Mouse (Mus musculus) lung, embryonic 15.5 days (tissue): ENCODE measurements at regions not wholly inside any gene's neighbourhood (a gene's known extent, or its start where the extent isn't known, plus 50 kb on each side); places are given as distances from the start of the nearest gene placed in this dataset.

Experiments used
- ATAC-seq: fragments of 200-750 bp; cut with Nextera tagmentation; 2 replicates; pipeline ENCODE4 v1.8.0; 2017; ENCODE audit warnings: moderate number of reproducible peaks, borderline replicate concordance; ENCODE audit not compliant: low FRiP score, low TSS enrichment; ENCODE audit errors: extremely low read depth
- H3K27ac ChIP-seq: fragments of 300-500 bp; sonication (generic); 2 replicates; pipeline ENCODE4 v1.5.1; 2015; ENCODE audit warnings: moderate library complexity, mild to moderate bottlenecking, inconsistent platforms
- H3K27me3 ChIP-seq: fragments of 300-500 bp; sonication (generic); 2 replicates; pipeline ENCODE4 v1.6.1; 2015; ENCODE audit warnings: inconsistent platforms
- H3K36me3 ChIP-seq: fragments of 300-500 bp; sonication (generic); 2 replicates; pipeline ENCODE4 v1.6.1; 2015; ENCODE audit warnings: inconsistent platforms
- H3K4me1 ChIP-seq: fragments of 300-500 bp; sonication (generic); 2 replicates; pipeline ENCODE4 v1.6.1; 2015; ENCODE audit warnings: inconsistent platforms
- H3K4me2 ChIP-seq: fragments of 300-500 bp; sonication (generic); 2 replicates; pipeline ENCODE4 v1.6.1; 2015; ENCODE audit warnings: inconsistent platforms, mild to moderate bottlenecking, moderate library complexity
- H3K4me3 ChIP-seq: fragments of 300-500 bp; sonication (generic); 2 replicates; pipeline ENCODE4 v1.5.1; 2015; ENCODE audit warnings: mild to moderate bottlenecking, inconsistent platforms
- H3K9ac ChIP-seq: fragments of 300-500 bp; sonication (generic); 2 replicates; pipeline ENCODE4 v1.6.1; 2015; ENCODE audit warnings: inconsistent platforms
- H3K9me3 ChIP-seq: fragments of 300-500 bp; sonication (generic); 2 replicates; pipeline ENCODE4 v1.6.1; 2016; ENCODE audit warnings: inconsistent platforms
- WGBS: fragments of 180-500 bp; shearing (Covaris S2); methylation state at CpG from one replicate; pipeline ENCODE4 v1.1.7; 2015; 5-methylcytosine and 5-hydroxymethylcytosine counted together

- Histone ChIP-seq H3K4me1 (no peaks in the 10 kb centered on the region), H3K4me2 (no peak overlapping the region), H3K4me3 (no peak overlapping the region), H3K9me3 (no peaks in the 10 kb centered on the region), H3K9ac (no peak overlapping the region), H3K27ac (no peak overlapping the region), H3K27me3 (no peaks in the 10 kb centered on the region), H3K36me3 (no peaks in the 10 kb centered on the region)
- no peak for ATAC-seq
- WGBS: 69% methylated on average over 2 of the region's 2 CpGs
Observed at GRCm38 (mm10) chr8:44343401-44343800, 591.8 kb upstream of the Fat1 start.

- no peaks in the 10 kb centered on the region for H3K36me3 ChIP-seq
- no peak overlapping the region for H3K27ac ChIP-seq
- no peaks in the 10 kb centered on the region for H3K4me1 ChIP-seq
- no peak overlapping the region for H3K9ac ChIP-seq
- no peak for ATAC-seq
- H3K27me3 ChIP-seq: no peaks in the 10 kb centered on the region
- WGBS: 38% methylated on average over 2 of the region's 2 CpGs
- no peak overlapping the region for H3K4me3 ChIP-seq
- H3K9me3 ChIP-seq: no peaks in the 10 kb centered on the region
- no peak overlapping the region for H3K4me2 ChIP-seq
Observed at GRCm38 (mm10) chr8:44343924-44344323, 591.3 kb upstream of the Fat1 start.

- Histone ChIP-seq H3K9me3 (no peaks in the 10 kb centered on the region), H3K4me1 (no peaks in the 10 kb centered on the region), H3K27me3 (no peaks in the 10 kb centered on the region), H3K9ac (no peak overlapping the region), H3K4me2 (no peak overlapping the region), H3K4me3 (no peak overlapping the region), H3K36me3 (no peaks in the 10 kb centered on the region), H3K27ac (no peak overlapping the region)
- no peak for ATAC-seq
- 41% methylated on average over 1 of the region's 1 CpGs for WGBS
Observed at GRCm38 (mm10) chr8:44347412-44347811, 587.8 kb upstream of the Fat1 start.

GRCm38 (mm10) chr8:44373987-44374386, 561.3 kb upstream of the Fat1 start:
- Histone ChIP-seq H3K4me2 (no peak overlapping the region), H3K27ac (no peak overlapping the region), H3K27me3 (no peaks in the 10 kb centered on the region), H3K9me3 (no peaks in the 10 kb centered on the region), H3K9ac (no peak overlapping the region), H3K4me1 (no peaks in the 10 kb centered on the region), H3K4me3 (no peak overlapping the region), H3K36me3 (no peaks in the 10 kb centered on the region)
- WGBS: 50% methylated on average over 6 of the region's 6 CpGs
- no peak for ATAC-seq

- no peak overlapping the region for H3K27ac ChIP-seq
- H3K4me2 ChIP-seq: no peak overlapping the region
- H3K9me3 ChIP-seq: no peaks in the 10 kb centered on the region
- no peaks in the 10 kb centered on the region for H3K4me1 ChIP-seq
- no peaks in the 10 kb centered on the region for H3K36me3 ChIP-seq
- WGBS: 42% methylated on average over 3 of the region's 3 CpGs
- no peak overlapping the region for H3K9ac ChIP-seq
- no peak overlapping the region for H3K4me3 ChIP-seq
- no peaks in the 10 kb centered on the region for H3K27me3 ChIP-seq
- ATAC-seq: no peak
Observed at GRCm38 (mm10) chr8:44377731-44378130, 557.5 kb upstream of the Fat1 start.

- no peaks in the 10 kb centered on the region for H3K36me3 ChIP-seq
- 91% methylated on average over 6 of the region's 6 CpGs for WGBS
- H3K9ac ChIP-seq: no peak overlapping the region
- no peak for ATAC-seq
- H3K4me2 ChIP-seq: no peak overlapping the region
- no peak overlapping the region for H3K27ac ChIP-seq
- H3K4me3 ChIP-seq: no peak overlapping the region
- H3K27me3 ChIP-seq: no peaks in the 10 kb centered on the region
- no peaks in the 10 kb centered on the region for H3K9me3 ChIP-seq
- no peaks in the 10 kb centered on the region for H3K4me1 ChIP-seq
Observed at GRCm38 (mm10) chr8:44408462-44408861, 526.8 kb upstream of the Fat1 start.

GRCm38 (mm10) chr8:44410261-44410660, 525.0 kb upstream of the Fat1 start:
- H3K4me2 ChIP-seq: no peak overlapping the region
- H3K4me3 ChIP-seq: no peak overlapping the region
- no peaks in the 10 kb centered on the region for H3K4me1 ChIP-seq
- ATAC-seq: no peak
- H3K36me3 ChIP-seq: no peaks in the 10 kb centered on the region
- no peak overlapping the region for H3K9ac ChIP-seq
- 89% methylated on average over 3 of the region's 3 CpGs for WGBS
- H3K27me3 ChIP-seq: no peaks in the 10 kb centered on the region
- no peaks in the 10 kb centered on the region for H3K9me3 ChIP-seq
- H3K27ac ChIP-seq: no peak overlapping the region

GRCm38 (mm10) chr8:44418003-44418402, 517.2 kb upstream of the Fat1 start:
- H3K36me3 ChIP-seq: no peaks in the 10 kb centered on the region
- 86% methylated on average over 8 of the region's 8 CpGs for WGBS
- no peaks in the 10 kb centered on the region for H3K4me1 ChIP-seq
- no peaks in the 10 kb centered on the region for H3K9me3 ChIP-seq
- ATAC-seq: no peak
- H3K4me3 ChIP-seq: no peak overlapping the region
- no peak overlapping the region for H3K4me2 ChIP-seq
- H3K9ac ChIP-seq: no peak overlapping the region
- H3K27ac ChIP-seq: no peak overlapping the region
- H3K27me3 ChIP-seq: no peaks in the 10 kb centered on the region

GRCm38 (mm10) chr8:44455433-44455832, 479.8 kb upstream of the Fat1 start:
- no peak for ATAC-seq
- H3K36me3 ChIP-seq: no peaks in the 10 kb centered on the region
- no peak overlapping the region for H3K27ac ChIP-seq
- no peaks in the 10 kb centered on the region for H3K4me1 ChIP-seq
- H3K4me2 ChIP-seq: no peak overlapping the region
- H3K9me3 ChIP-seq: no peaks in the 10 kb centered on the region
- WGBS: 62% methylated on average over 3 of the region's 3 CpGs
- no peak overlapping the region for H3K9ac ChIP-seq
- H3K27me3 ChIP-seq: no peaks in the 10 kb centered on the region
- H3K4me3 ChIP-seq: no peak overlapping the region

GRCm38 (mm10) chr8:44456336-44456735, 478.9 kb upstream of the Fat1 start:
- H3K9ac ChIP-seq: no peak overlapping the region
- H3K4me3 ChIP-seq: no peak overlapping the region
- ATAC-seq: no peak
- no peaks in the 10 kb centered on the region for H3K9me3 ChIP-seq
- no peaks in the 10 kb centered on the region for H3K27me3 ChIP-seq
- H3K27ac ChIP-seq: no peak overlapping the region
- H3K4me1 ChIP-seq: no peaks in the 10 kb centered on the region
- no peak overlapping the region for H3K4me2 ChIP-seq
- WGBS: 71% methylated on average over 7 of the region's 7 CpGs
- H3K36me3 ChIP-seq: no peaks in the 10 kb centered on the region

GRCm38 (mm10) chr8:44466409-44467078, 468.7 kb upstream of the Fat1 start:
- H3K27ac ChIP-seq: peak overlapping the region; percentile 69
- H3K4me1 ChIP-seq: no peaks in the 10 kb centered on the region
- H3K9me3 ChIP-seq: no peaks in the 10 kb centered on the region
- H3K9ac ChIP-seq: no peak overlapping the region
- H3K4me3 ChIP-seq: no peak overlapping the region
- WGBS: 53% methylated on average over 3 of the region's 3 CpGs
- peak; percentile 55; the same call in 1 of the 2 replicates for ATAC-seq
- no peak overlapping the region for H3K4me2 ChIP-seq
- H3K36me3 ChIP-seq: no peaks in the 10 kb centered on the region
- no peaks in the 10 kb centered on the region for H3K27me3 ChIP-seq

GRCm38 (mm10) chr8:44512876-44513275, 422.4 kb upstream of the Fat1 start:
- Histone ChIP-seq H3K4me1 (no peaks in the 10 kb centered on the region), H3K9me3 (no peaks in the 10 kb centered on the region), H3K9ac (no peak overlapping the region), H3K4me2 (no peak overlapping the region), H3K27me3 (no peaks in the 10 kb centered on the region), H3K4me3 (no peak overlapping the region), H3K36me3 (no peaks in the 10 kb centered on the region), H3K27ac (no peak overlapping the region)
- WGBS: 65% methylated on average over 1 of the region's 1 CpGs
- no peak for ATAC-seq

GRCm38 (mm10) chr8:44525915-44526314, 409.3 kb upstream of the Fat1 start:
- Histone ChIP-seq H3K9ac (no peak overlapping the region), H3K9me3 (no peaks in the 10 kb centered on the region), H3K36me3 (no peaks in the 10 kb centered on the region), H3K4me1 (no peaks in the 10 kb centered on the region), H3K27me3 (no peaks in the 10 kb centered on the region), H3K4me2 (no peak overlapping the region), H3K27ac (peak overlapping the region; percentile 34; the same call in 1 of the 2 replicates), H3K4me3 (no peak overlapping the region)
- ATAC-seq: peak; percentile 77
